Comparison of ENCODE assay signal across 13 mouse cellular contexts in genomic region chr16:94745016-94745415, GRCm38 (mm10).
DNase-seq lines count a peak whose midpoint lies in the region; ATAC-seq and TF ChIP-seq lines count a peak whose summit lies in the region.
"Had no signal": no experiment of that assay in that cellular context is flagged by ENCODE, and none has a peak within 500 bp of the region (broad histone marks: within the 10 kb centered on the region; RNA-seq: fewer than 3 reads in every experiment).

No protein-coding gene starts in this region.

- TF ChIP-seq POLR2A in brain, embryonic 14.5 days (IDR thresholded peaks at IDR 0.05; ENCODE audit: borderline replicate concordance, extremely low read depth, insufficient read depth, insufficient read length, poor library complexity, severe bottlenecking): no peak

- no peak overlapping the region for H3K9ac ChIP-seq in forebrain, embryonic 11.5 days (ENCODE audit: low read length)
- H3K9ac ChIP-seq: liver, embryonic 12.5 days; midbrain, embryonic 13.5 days; neural tube, embryonic 15.5 days had no signal

- no peak overlapping the region for H3K4me3 ChIP-seq in layer of hippocampus, adult 2 months
- H3K4me3 ChIP-seq in forebrain, embryonic 11.5 days (ENCODE audit: low read depth, low read length): no peak overlapping the region
- H3K4me3 ChIP-seq: liver, embryonic 12.5 days; midbrain, embryonic 13.5 days; neural tube, embryonic 15.5 days had no signal

- H3K36me3 ChIP-seq in forebrain, embryonic 11.5 days (ENCODE audit: control insufficient read depth, insufficient read depth, low read length): no peaks in the 10 kb centered on the region
- H3K36me3 ChIP-seq: liver, embryonic 12.5 days; midbrain, embryonic 13.5 days; neural tube, embryonic 15.5 days had no signal

- no peaks in the 10 kb centered on the region for H3K27me3 ChIP-seq in forebrain, embryonic 11.5 days (ENCODE audit: control insufficient read depth, insufficient read depth, low read length)
- H3K27me3 ChIP-seq: midbrain, embryonic 13.5 days; neural tube, embryonic 15.5 days had no signal

- no peak for ATAC-seq in forebrain, embryonic 11.5 days (replicated peaks; ENCODE audit: low FRiP score)
- ATAC-seq: activated CD4-positive, CD25-positive, alpha-beta regulatory T cell, adult 4 months; midbrain, embryonic 13.5 days had no signal

- 80% methylated on average over 9 of the region's 9 CpGs for WGBS in forebrain, embryonic 11.5 days

- H3K4me1 ChIP-seq in forebrain, embryonic 11.5 days (replicated peaks; ENCODE audit: control insufficient read depth, insufficient read depth, low read length): no peaks in the 10 kb centered on the region

- H3K4me2 ChIP-seq in forebrain, embryonic 11.5 days (ENCODE audit: low read depth, low read length, severe bottlenecking): no peak overlapping the region
- H3K4me2 ChIP-seq: midbrain, embryonic 13.5 days; neural tube, embryonic 15.5 days had no signal

- peak overlapping the region; percentile 75; the same call in 1 of the 2 replicates for H3K27ac ChIP-seq in layer of hippocampus, adult 2 months
- H3K27ac ChIP-seq in forebrain, embryonic 11.5 days (ENCODE audit: low read depth, low read length): no peak overlapping the region
- H3K27ac ChIP-seq: liver, embryonic 12.5 days; midbrain, embryonic 13.5 days; neural tube, embryonic 15.5 days had no signal

- no peak for TF ChIP-seq CTCF in layer of hippocampus, adult 2 months (conservative IDR thresholded peaks at IDR 0.05)
- no peak for TF ChIP-seq CTCF in brain, embryonic 14.5 days (IDR thresholded peaks at IDR 0.05; ENCODE audit: borderline replicate concordance, extremely low read depth, insufficient read depth, insufficient read length)

- H3K9me3 ChIP-seq in forebrain, embryonic 11.5 days (ENCODE audit: control insufficient read depth, low read length): no peaks in the 10 kb centered on the region
- H3K9me3 ChIP-seq: liver, embryonic 12.5 days; midbrain, embryonic 13.5 days; neural tube, embryonic 15.5 days had no signal

- no peak for DNase-seq in layer of hippocampus, adult 2 months (ENCODE audit: low spot score in 2 of 2)
- DNase-seq in layer of hippocampus, adult 11-12 months (ENCODE audit: low spot score): no peak
- DNase-seq in brain, embryonic 14.5 days (ENCODE audit: low read depth): peak; percentile 48
- DNase-seq in fibroblast of lung, adult 2 months (ENCODE audit: low read depth): peak; percentile 79
- peak; percentile 22 for DNase-seq in lung, postnatal 25 days (ENCODE audit: low spot score)
- no peak for DNase-seq in embryo, embryonic 11 days
- DNase-seq in forebrain, embryonic 11.5 days (ENCODE audit: low spot score): no peak
- no peak for DNase-seq in layer of hippocampus, postnatal 36 days
- DNase-seq: spleen, adult 18-20 months had no signal

Comparison
In these comparisons a context has a peak if more than half of its experiments do, and no peak if none do; other contexts are left out.
1. DNase-seq: peak in brain, embryonic 14.5 days (single experiment), fibroblast of lung, adult 2 months (single experiment) and lung, postnatal 25 days (single experiment); none in layer of hippocampus, adult 2 months (0 of 2), layer of hippocampus, adult 11-12 months (single experiment), embryo, embryonic 11 days (single experiment), forebrain, embryonic 11.5 days (single experiment) and layer of hippocampus, postnatal 36 days (0 of 2).